Mouse (Mus musculus): ENCODE data around the gene Fgd3. TPM values are rescaled to one million over a fixed set of nuclear protein-coding genes. Genes with fewer than 3 reads are reported as not detected.

Fgd3 gene
- total and polyA plus RNA-seq, 3 experiments = 8.7 to 16.1 (median 14.5) TPM

GRCm38 (mm10) chr13:49225159-49225558, 95.0 kb downstream of the Fgd3 start (continued):
- TF ChIP-seq SIN3A (IDR thresholded peaks at IDR 0.05; ENCODE audit: low read length) (peak; percentile 37; the same call in 1 of the 2 replicates), BHLHE40 (IDR thresholded peaks at IDR 0.05; ENCODE audit: low read depth, low read length) (0 out of 2 replicates have a peak, but pooled peaks have one; percentile 24), PAX5 (IDR thresholded peaks at IDR 0.05; ENCODE audit: low read length) (no peak), ZNF384 (IDR thresholded peaks at IDR 0.05; ENCODE audit: low read depth, low read length) (0 out of 2 replicates have a peak, but pooled peaks have one; percentile 21), KAT2A (IDR thresholded peaks at IDR 0.05; ENCODE audit: insufficient replicate concordance, low read length) (no peak), JUN (IDR thresholded peaks at IDR 0.05; ENCODE audit: insufficient read depth, low read depth, low read length) (0 out of 2 replicates have a peak, but pooled peaks have one; percentile 23), CTCF (conservative IDR thresholded peaks at IDR 0.05 in 1 of 2, IDR thresholded peaks at IDR 0.05 in 1 of 2; ENCODE audit: low read depth in 2 of 2, low read length in 2 of 2) (no peak), ZC3H11A (IDR thresholded peaks at IDR 0.05; ENCODE audit: low read depth, low read length) (no peak), MAFK (IDR thresholded peaks at IDR 0.05; ENCODE audit: insufficient replicate concordance, low read length) (no peak), NELFE (IDR thresholded peaks at IDR 0.05; ENCODE audit: low read depth, low read length) (no peak), POLR2AphosphoS2 (IDR thresholded peaks at IDR 0.05; ENCODE audit: low read depth, low read length) (no peak), MAZ (IDR thresholded peaks at IDR 0.05; ENCODE audit: low read depth, low read length) (peak; percentile 99), ETS1 (conservative IDR thresholded peaks at IDR 0.05; ENCODE audit: low read depth, low read length) (0 out of 2 replicates have a peak, but pooled peaks have one; percentile 57), RCOR1 (conservative IDR thresholded peaks at IDR 0.05; ENCODE audit: low read depth, low read length) (peak; percentile 60; the same call in 1 of the 2 replicates)

- no peak overlapping the region for H3K4me3 ChIP-seq (replicated peaks in 1 of 3; ENCODE audit: low read depth in 2 of 3, low read length in 2 of 3, poor library complexity in 1 of 3)
- H3K4me2 ChIP-seq (ENCODE audit: insufficient read depth, low read depth, poor library complexity, severe bottlenecking) = no peak overlapping the region
- peak; percentile 34 for DNase-seq (ENCODE audit: extremely low read depth)
- H3K27me3 ChIP-seq (replicated peaks) = no peaks in the 10 kb centered on the region
- H3K9me3 ChIP-seq (replicated peaks; ENCODE audit: low read length) = peaks cover 5% of the 10 kb centered on the region
- no peak overlapping the region for H3K27ac ChIP-seq (ENCODE audit: insufficient read depth, low read depth)
- dilution Hi-C loops (cut with MboI; ENCODE audit: extremely low pct_ligation_motif_present, extremely low pct_unique_long_range_greater_than_20kb, low sequenced_read_pairs) (no loop called here), in situ Hi-C loops (cut with MboI; ENCODE audit: low pct_ligation_motif_present, low pct_unique_long_range_greater_than_20kb, low sequenced_read_pairs) (no loop called here)
- peaks cover 8 to 26% of the 10 kb centered on the region in 2 experiments for H3K4me1 ChIP-seq (ENCODE audit: control insufficient read depth in 1 of 2, insufficient read depth in 2 of 2)
- H3K9ac ChIP-seq (ENCODE audit: insufficient read depth, low read depth) = no peak overlapping the region
- no peaks in the 10 kb centered on the region for H3K79me2 ChIP-seq (replicated peaks; ENCODE audit: control insufficient read depth, extremely low read depth, insufficient read depth, poor library complexity, severe bottlenecking)
- TF ChIP-seq BHLHE40 (IDR thresholded peaks at IDR 0.05; ENCODE audit: low read depth, low read length) = no peak
- TF ChIP-seq ZMIZ1 (IDR thresholded peaks at IDR 0.05; ENCODE audit: low read depth, low read length) = no peak
- no peak for TF ChIP-seq MAZ (IDR thresholded peaks at IDR 0.05; ENCODE audit: low read depth, low read length)
- TF ChIP-seq JUND (conservative IDR thresholded peaks at IDR 0.05; ENCODE audit: low read depth, low read length) = no peak
- no peak for TF ChIP-seq CHD1 (IDR thresholded peaks at IDR 0.05; ENCODE audit: low read depth, low read length)
- no peak for TF ChIP-seq CTCF (conservative IDR thresholded peaks at IDR 0.05 in 1 of 2, IDR thresholded peaks at IDR 0.05 in 1 of 2; ENCODE audit: low read depth in 2 of 2, low read length in 2 of 2)
- no peak for TF ChIP-seq NELFE (IDR thresholded peaks at IDR 0.05; ENCODE audit: low read depth, low read length)
- TF ChIP-seq TCF12 (IDR thresholded peaks at IDR 0.05; ENCODE audit: low read depth, low read length) = no peak
- no peak for TF ChIP-seq RAD21 (IDR thresholded peaks at IDR 0.05; ENCODE audit: low read depth, low read length)
- TF ChIP-seq ZC3H11A (IDR thresholded peaks at IDR 0.05; ENCODE audit: low read depth, low read length) = no peak
- TF ChIP-seq ETS1 (conservative IDR thresholded peaks at IDR 0.05; ENCODE audit: low read depth, low read length) = no peak
- TF ChIP-seq RCOR1 (conservative IDR thresholded peaks at IDR 0.05; ENCODE audit: low read depth, low read length) = no peak
- TF ChIP-seq GABPA (IDR thresholded peaks at IDR 0.05; ENCODE audit: insufficient replicate concordance, low read depth, low read length) = no peak
- no peak for TF ChIP-seq MEF2A (IDR thresholded peaks at IDR 0.05; ENCODE audit: borderline replicate concordance, low read depth, low read length)
- no peak for TF ChIP-seq CHD2 (IDR thresholded peaks at IDR 0.05; ENCODE audit: low read length)
- TF ChIP-seq POLR2A (IDR thresholded peaks at IDR 0.05; ENCODE audit: low read depth, low read length) = no peak
- no peak for TF ChIP-seq ZKSCAN1 (IDR thresholded peaks at IDR 0.05; ENCODE audit: borderline replicate concordance, low read depth, low read length)
- no peak for TF ChIP-seq MYC (IDR thresholded peaks at IDR 0.05; ENCODE audit: low read depth, low read length)
- TF ChIP-seq ELF1 (IDR thresholded peaks at IDR 0.05; ENCODE audit: low read depth, low read length) = no peak
- no peaks in the 10 kb centered on the region for H3K36me3 ChIP-seq (replicated peaks in 1 of 2; ENCODE audit: control insufficient read depth in 1 of 2, insufficient read depth in 1 of 2, low read length in 1 of 2)
Measured at GRCm38 (mm10) chr13:49224729-49225128, 95.4 kb downstream of the Fgd3 start.
